Mouse (Mus musculus) stomach, embryonic 14.5 days (tissue): ENCODE data around the gene Xpot. TPM values are rescaled to one million over a fixed set of nuclear protein-coding genes. Genes with fewer than 3 reads are reported as not detected.

Experiments
- ATAC-seq: fragments of 200-750 bp; cut with Nextera tagmentation; 2 replicates; pipeline ENCODE4 v1.8.0; 2017; ENCODE audit warnings: low read depth, moderate TSS enrichment; ENCODE audit not compliant: insufficient number of reproducible peaks, insufficient read depth, low FRiP score
- H3K27ac ChIP-seq: fragments of 300-500 bp; sonication (generic); 2 replicates; pipeline ENCODE4 v1.5.1; 2014; ENCODE audit warnings: mild to moderate bottlenecking, low read length, moderate library complexity, mixed read lengths
- H3K27me3 ChIP-seq: fragments of 300-500 bp; sonication (generic); 2 replicates; pipeline ENCODE4 v1.6.1; 2014; ENCODE audit warnings: low read length, control low read depth, mixed read lengths; ENCODE audit not compliant: control insufficient read depth, insufficient read depth
- H3K36me3 ChIP-seq: fragments of 300-500 bp; sonication (generic); 2 replicates; pipeline ENCODE4 v1.6.1; 2014; ENCODE audit warnings: mild to moderate bottlenecking, control low read depth, low read length, moderate library complexity, mixed read lengths; ENCODE audit not compliant: control insufficient read depth, insufficient read depth
- H3K4me1 ChIP-seq: fragments of 300-500 bp; sonication (generic); 2 replicates; pipeline ENCODE4 v1.6.1; 2014; ENCODE audit warnings: low read length, control low read depth, mixed read lengths; ENCODE audit not compliant: control insufficient read depth, insufficient read depth
- H3K4me2 ChIP-seq: fragments of 300-500 bp; sonication (generic); replicated peaks from 2 replicates; pipeline ENCODE4 v1.6.1; 2014; ENCODE audit warnings: low read depth, low read length, control low read depth
- H3K4me3 ChIP-seq: fragments of 300-500 bp; sonication (generic); 2 replicates; pipeline ENCODE4 v1.5.1; 2014; ENCODE audit warnings: low read depth, low read length, control low read depth
- H3K9ac ChIP-seq: fragments of 300-500 bp; sonication (generic); replicated peaks from 2 replicates; pipeline ENCODE4 v1.6.1; 2014; ENCODE audit warnings: low read depth, mild to moderate bottlenecking, control low read depth, low read length, moderate library complexity, mixed read lengths
- H3K9me3 ChIP-seq: fragments of 300-500 bp; sonication (generic); 2 replicates; pipeline ENCODE4 v1.6.1; 2016; ENCODE audit warnings: low read depth, low read length, control low read depth; ENCODE audit not compliant: control insufficient read depth
- WGBS: fragments of 180-500 bp; shearing (Covaris S2); extraction: QIAGEN DNeasy Blood & Tissue Kit; methylation state at CpG from one replicate; pipeline ENCODE4 v1.1.7; 2014; 5-methylcytosine and 5-hydroxymethylcytosine counted together
- polyA plus RNA-seq: library from polyadenylated mRNA; unstranded; fragments of >200 nt; fragmentation: Nextera tagmentation; extraction: Ambion mirVana; gene quantifications from 2 replicates; pipeline ENCODE4 v1.2.1, GENCODE M21; 2014

The Xpot gene
- polyA plus RNA-seq, 1 experiment from 2014 or later: 60.2 TPM

- Histone ChIP-seq H3K9me3 (no peaks in the 10 kb centered on the region), H3K27ac (no peak overlapping the region), H3K9ac (no peak overlapping the region), H3K4me3 (no peak overlapping the region), H3K27me3 (no peaks in the 10 kb centered on the region), H3K36me3 (no peaks in the 10 kb centered on the region), H3K4me1 (peaks cover 8% of the 10 kb centered on the region), H3K4me2 (no peak overlapping the region)
- ATAC-seq: no peak
- WGBS: 82% methylated on average over 6 of the region's 6 CpGs
These were observed 2.5 kb upstream of the Xpot start for GRCm38 (mm10) chr10:121628561-121629040.

GRCm38 (mm10) chr10:121627216-121627852 lies 1.2 kb upstream of the Xpot start:
- H3K4me3 ChIP-seq: no peak overlapping the region

DNA sequence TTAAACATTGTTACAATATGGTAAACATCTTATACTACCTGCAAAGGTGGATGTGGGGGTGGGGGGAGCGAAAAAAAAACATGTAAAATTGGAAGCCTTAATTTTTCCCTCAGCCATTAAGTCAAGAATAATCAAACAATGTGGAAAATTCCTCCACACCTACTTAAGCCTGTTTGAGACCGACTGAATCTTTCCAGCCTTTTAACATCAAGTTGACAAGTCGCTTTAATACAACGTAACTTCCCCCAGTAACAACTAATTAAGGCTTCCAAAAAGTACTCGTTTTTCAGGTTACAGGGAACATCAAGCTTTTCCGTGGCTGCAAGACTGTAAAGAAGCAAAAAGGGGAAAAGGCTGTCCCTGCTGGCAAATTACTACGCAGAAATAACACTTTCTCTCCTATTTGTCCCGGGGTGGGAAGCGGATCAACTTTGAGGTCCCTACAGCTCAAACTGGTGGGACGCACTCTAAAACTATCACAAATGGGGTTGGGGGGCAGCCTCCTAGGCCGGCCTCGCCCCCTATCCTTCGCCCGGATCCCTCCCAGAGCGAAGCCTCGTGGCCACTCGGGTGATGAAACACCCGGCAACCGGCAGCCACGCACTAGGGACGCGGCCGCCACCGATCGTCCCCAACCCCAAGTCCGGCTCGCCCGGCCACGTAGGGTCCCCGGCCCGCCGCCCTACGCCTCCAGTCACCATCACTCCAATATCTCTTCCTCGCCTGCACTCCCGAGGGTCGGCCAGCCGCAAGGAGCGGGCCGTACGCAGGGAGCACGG lies 536 bp downstream of the Xpot start:
- no peak; the same call in 1 of the 2 replicates for ATAC-seq
- no peaks in the 10 kb centered on the region for H3K27me3 ChIP-seq
- H3K36me3 ChIP-seq: peaks cover 18% of the 10 kb centered on the region
- H3K9ac ChIP-seq: peak overlapping the region; percentile 90
- peak overlapping the region; percentile 96 for H3K27ac ChIP-seq
- no peaks in the 10 kb centered on the region for H3K9me3 ChIP-seq
- WGBS: under 1% methylated on average over 41 of the region's 41 CpGs
- H3K4me1 ChIP-seq: peaks cover 8% of the 10 kb centered on the region
- peak overlapping the region; percentile 82 for H3K4me3 ChIP-seq
- peak overlapping the region; percentile 54 for H3K4me2 ChIP-seq

More at GRCm38 (mm10) chr10:121627216-121627852, 1.2 kb upstream of the Xpot start:
- H3K27me3 ChIP-seq: no peaks in the 10 kb centered on the region
- no peak for ATAC-seq
- H3K36me3 ChIP-seq: peaks cover 3% of the 10 kb centered on the region
- H3K9ac ChIP-seq: no peak overlapping the region
- H3K9me3 ChIP-seq: no peaks in the 10 kb centered on the region
- 74% methylated on average over 10 of the region's 10 CpGs for WGBS
- H3K4me2 ChIP-seq: peak overlapping the region; percentile 41; the same call in 1 of the 2 replicates
- H3K27ac ChIP-seq: no peak overlapping the region
- peaks cover 8% of the 10 kb centered on the region for H3K4me1 ChIP-seq

GRCm38 (mm10) chr10:121625006-121625405 lies 1.1 kb downstream of the Xpot start:
- Histone ChIP-seq H3K27ac (no peak overlapping the region), H3K4me1 (peaks cover 8% of the 10 kb centered on the region), H3K4me2 (peak overlapping the region; percentile 54), H3K27me3 (no peaks in the 10 kb centered on the region), H3K36me3 (peaks cover 24% of the 10 kb centered on the region), H3K9me3 (no peaks in the 10 kb centered on the region), H3K4me3 (peak overlapping the region; percentile 82), H3K9ac (peak overlapping the region; percentile 90)
- ATAC-seq: no peak
- WGBS: 9% methylated on average over 9 of the region's 9 CpGs

DNA sequence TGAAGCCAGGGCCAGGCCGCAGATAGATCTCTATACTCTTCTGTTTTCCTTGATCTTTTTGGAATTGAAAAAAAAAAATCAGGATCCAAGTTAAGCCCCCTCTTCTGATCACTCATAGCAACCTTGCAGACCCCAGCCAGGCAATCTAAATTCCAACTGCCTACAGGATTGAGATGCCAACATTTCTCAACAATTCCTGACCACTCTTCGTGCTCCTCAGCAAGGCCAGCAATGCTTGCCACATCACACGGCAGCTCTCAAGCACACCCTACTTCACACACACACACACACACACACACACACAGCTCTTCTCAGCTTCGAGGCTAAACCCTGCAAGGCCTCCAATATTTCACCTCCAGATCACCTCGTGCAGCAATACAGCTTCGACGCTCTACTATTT lies 2.5 kb downstream of the Xpot start:
- H3K4me1 ChIP-seq: peaks cover 8% of the 10 kb centered on the region
- no peak overlapping the region for H3K4me2 ChIP-seq
- peaks cover 25% of the 10 kb centered on the region for H3K36me3 ChIP-seq
- WGBS: 84% methylated on average over 7 of the region's 7 CpGs
- H3K27ac ChIP-seq: no peak overlapping the region
- H3K4me3 ChIP-seq: no peak overlapping the region
- H3K9ac ChIP-seq: no peak overlapping the region
- no peaks in the 10 kb centered on the region for H3K27me3 ChIP-seq
- no peaks in the 10 kb centered on the region for H3K9me3 ChIP-seq
- no peak for ATAC-seq

DNA sequence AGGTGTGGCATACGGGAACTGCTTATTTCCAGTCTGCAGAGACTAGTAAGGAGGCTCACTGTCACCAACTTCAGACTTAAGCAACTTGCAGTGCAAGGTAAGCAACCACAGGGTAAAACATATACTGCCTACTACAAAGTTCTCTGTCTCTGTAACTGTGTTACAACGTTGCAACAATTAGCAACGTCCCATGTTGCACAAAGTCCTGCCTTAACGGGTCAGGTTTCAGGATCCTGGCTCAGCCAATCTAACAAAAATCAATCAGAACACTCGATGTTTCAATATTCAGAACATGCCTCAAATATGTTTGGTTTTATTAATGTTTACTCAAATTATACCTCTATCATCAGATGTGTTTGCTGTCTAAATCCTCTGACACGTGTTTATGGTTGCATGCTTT lies 3.7 kb downstream of the Xpot start:
- ATAC-seq: no peak
- WGBS: 81% methylated on average over 6 of the region's 6 CpGs
- Histone ChIP-seq H3K9ac (no peak overlapping the region), H3K4me3 (no peak overlapping the region), H3K27me3 (no peaks in the 10 kb centered on the region), H3K27ac (no peak overlapping the region), H3K9me3 (no peaks in the 10 kb centered on the region), H3K36me3 (peaks cover 36% of the 10 kb centered on the region), H3K4me2 (no peak overlapping the region), H3K4me1 (peaks cover 8% of the 10 kb centered on the region)

DNA sequence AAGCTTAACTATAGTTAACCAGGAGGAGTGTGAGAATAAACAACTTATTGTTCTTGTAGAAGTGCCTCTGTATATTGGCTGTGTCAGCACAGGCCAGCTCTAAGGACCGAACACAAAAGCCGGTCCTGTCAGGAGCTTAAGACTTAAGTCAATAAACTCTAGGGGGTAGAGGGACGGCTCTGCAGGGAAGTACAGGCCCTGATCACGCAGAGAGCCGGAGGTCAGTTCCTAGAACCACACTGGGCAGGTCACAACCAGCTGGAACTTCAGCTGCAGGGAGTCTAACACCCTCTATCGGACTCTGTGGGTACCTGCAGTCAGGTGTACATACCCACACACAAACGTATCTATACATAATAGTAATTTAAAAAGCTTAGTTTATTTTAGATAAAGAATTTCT lies 10.2 kb downstream of the Xpot start:
- Histone ChIP-seq H3K36me3 (peaks cover 68% of the 10 kb centered on the region), H3K9ac (no peak overlapping the region), H3K27me3 (no peaks in the 10 kb centered on the region), H3K4me2 (no peak overlapping the region), H3K9me3 (no peaks in the 10 kb centered on the region), H3K4me3 (no peak overlapping the region), H3K4me1 (no peaks in the 10 kb centered on the region), H3K27ac (peak overlapping the region; percentile 62)
- ATAC-seq: peak; percentile 69
- 61% methylated on average over 7 of the region's 7 CpGs for WGBS

GRCm38 (mm10) chr10:121615146-121615870 lies 10.8 kb downstream of the Xpot start:
- Histone ChIP-seq H3K9me3 (no peaks in the 10 kb centered on the region), H3K4me2 (no peak overlapping the region), H3K9ac (no peak overlapping the region), H3K27ac (peak overlapping the region; percentile 62; the same call in 1 of the 2 replicates), H3K4me3 (no peak overlapping the region), H3K4me1 (no peaks in the 10 kb centered on the region), H3K36me3 (peaks cover 68% of the 10 kb centered on the region), H3K27me3 (no peaks in the 10 kb centered on the region)
- 76% methylated on average over 13 of the region's 13 CpGs for WGBS
- ATAC-seq: peak; percentile 81
